In the genomic region with DNA sequence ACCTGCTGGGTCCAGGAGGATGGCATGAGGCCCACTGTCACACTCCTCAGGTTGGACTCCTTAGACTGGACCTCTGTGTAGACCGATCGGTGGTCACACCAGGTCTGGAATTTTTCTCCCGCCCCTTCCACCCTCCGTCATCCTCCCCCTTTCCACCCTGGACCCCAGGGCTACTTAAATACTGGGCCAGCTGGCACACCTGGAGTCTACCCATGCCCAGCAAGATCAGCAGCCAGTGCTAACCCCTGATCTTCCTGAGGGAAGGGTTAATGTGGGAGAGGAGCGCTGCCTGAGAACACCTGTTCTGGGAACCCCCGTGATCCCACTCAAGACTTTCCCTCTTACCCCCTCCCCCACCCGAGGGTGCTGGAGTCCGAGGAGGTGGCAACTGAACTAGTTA, we compare ENCODE assay signal across 9 mouse cellular contexts. TPM values are rescaled to one million over a fixed set of nuclear protein-coding genes. Genes with fewer than 3 reads are reported as not detected.
A peak's percentile ranks its signal among the peaks of the same experiment; 100 is the strongest.
DNase-seq lines count a peak whose midpoint lies in the region; ATAC-seq and TF ChIP-seq lines count a peak whose summit lies in the region.
"Had no signal": no experiment of that assay in that cellular context is flagged by ENCODE, and none has a peak within 500 bp of the region (broad histone marks: within the 10 kb centered on the region; RNA-seq: fewer than 3 reads in every experiment).

No protein-coding gene starts in this region.

- H3K4me3 ChIP-seq in gastrocnemius, adult 2 months: peak overlapping the region; percentile 95
- peak overlapping the region; percentile 82 to 93 (median 87) for H3K4me3 ChIP-seq in CH12.LX (replicated peaks in 1 of 3; ENCODE audit: low read depth in 2 of 3, low read length in 2 of 3, poor library complexity in 1 of 3)
- peak overlapping the region; percentile 57 for H3K4me3 ChIP-seq in heart, embryonic 15.5 days
- peak overlapping the region; percentile 73 for H3K4me3 ChIP-seq in liver, embryonic 15.5 days (replicated peaks)

- H3K27ac ChIP-seq in gastrocnemius, adult 2 months: peak overlapping the region; percentile 95
- H3K27ac ChIP-seq in CH12.LX (ENCODE audit: insufficient read depth, low read depth): no peak overlapping the region
- H3K27ac ChIP-seq in heart, embryonic 15.5 days: peak overlapping the region; percentile 94
- peak overlapping the region; percentile 93 for H3K27ac ChIP-seq in liver, embryonic 15.5 days (replicated peaks)

- peaks cover 0 to 32% of the 10 kb centered on the region in 2 experiments for H3K36me3 ChIP-seq in CH12.LX (replicated peaks in 1 of 2; ENCODE audit: control insufficient read depth in 1 of 2, insufficient read depth in 1 of 2, low read length in 1 of 2)
- H3K36me3 ChIP-seq in heart, embryonic 15.5 days: no peaks in the 10 kb centered on the region
- H3K36me3 ChIP-seq in liver, embryonic 15.5 days (replicated peaks): no peaks in the 10 kb centered on the region

- no peak for TF ChIP-seq EP300 in CH12.LX (IDR thresholded peaks at IDR 0.05; ENCODE audit: low read length)

- no peak for TF ChIP-seq POLR2A in CH12.LX (IDR thresholded peaks at IDR 0.05; ENCODE audit: low read depth, low read length)

- peak overlapping the region; percentile 73 for H3K9ac ChIP-seq in CH12.LX (ENCODE audit: insufficient read depth, low read depth)
- H3K9ac ChIP-seq in heart, embryonic 15.5 days: peak overlapping the region; percentile 61
- H3K9ac ChIP-seq in liver, embryonic 15.5 days: peak overlapping the region; percentile 76

- no peak for TF ChIP-seq CTCF in gastrocnemius, adult 2 months (IDR thresholded peaks at IDR 0.05)
- no peak for TF ChIP-seq CTCF in CH12.LX (conservative IDR thresholded peaks at IDR 0.05 in 1 of 2, IDR thresholded peaks at IDR 0.05 in 1 of 2; ENCODE audit: low read depth in 2 of 2, low read length in 2 of 2)

- peaks cover 29 to 67% of the 10 kb centered on the region in 2 experiments for H3K4me1 ChIP-seq in CH12.LX (ENCODE audit: control insufficient read depth in 1 of 2, insufficient read depth in 2 of 2)
- peaks cover 42% of the 10 kb centered on the region for H3K4me1 ChIP-seq in heart, embryonic 15.5 days (replicated peaks)
- peaks cover 55% of the 10 kb centered on the region for H3K4me1 ChIP-seq in liver, embryonic 15.5 days (replicated peaks)

- peaks cover 21% of the 10 kb centered on the region for H3K9me3 ChIP-seq in CH12.LX (replicated peaks; ENCODE audit: low read length)
- no peaks in the 10 kb centered on the region for H3K9me3 ChIP-seq in heart, embryonic 15.5 days (replicated peaks)
- H3K9me3 ChIP-seq in liver, embryonic 15.5 days (replicated peaks): no peaks in the 10 kb centered on the region

- DNase-seq in gastrocnemius, adult 2 months: no peak
- DNase-seq in gastrocnemius, adult 18-20 months (ENCODE audit: low spot score): no peak
- no peak for DNase-seq in CH12.LX (ENCODE audit: extremely low read depth)
- no peak for DNase-seq in adipocyte (ENCODE audit: low spot score)
- no peak for DNase-seq in cerebellum, adult 11 months
- no peak for DNase-seq in gastrocnemius, postnatal 4 days (ENCODE audit: low spot score in 2 of 2)
- DNase-seq: right cerebral cortex, postnatal 4 days had no signal

- in situ Hi-C loops in CH12.LX (cut with MboI; ENCODE audit: low pct_ligation_motif_present, low pct_unique_long_range_greater_than_20kb, low sequenced_read_pairs): loop anchor here (25.0 kb wide), 1 partner anchor 436 kb away; a partner anchor contains a TSS

- 51% methylated on average over 8 of the region's 8 CpGs for WGBS in heart, embryonic 15.5 days
- whole genome bisulfite sequencing in liver, embryonic 15.5 days (ENCODE audit: insufficient replicate concordance): 54% methylated on average over 8 of the region's 8 CpGs

- TF ChIP-seq RAD21 in CH12.LX (IDR thresholded peaks at IDR 0.05; ENCODE audit: low read depth, low read length): no peak

- no peak for ATAC-seq in heart, embryonic 15.5 days (replicated peaks; ENCODE audit: insufficient number of reproducible peaks, insufficient read depth, low FRiP score, low read depth)
- ATAC-seq in liver, embryonic 15.5 days (ENCODE audit: insufficient read depth): no peak

- H3K27me3 ChIP-seq in CH12.LX (replicated peaks): no peaks in the 10 kb centered on the region
- H3K27me3 ChIP-seq in heart, embryonic 15.5 days: 0 out of 2 replicates have a peak, but pooled peaks cover 2% of the 10 kb centered on the region
- H3K27me3 ChIP-seq in liver, embryonic 15.5 days: peaks cover 49% of the 10 kb centered on the region

- intact Hi-C loops in gastrocnemius, adult 2 months (cut with DNase I): no loop called here

- H3K79me2 ChIP-seq in CH12.LX (replicated peaks; ENCODE audit: control insufficient read depth, extremely low read depth, insufficient read depth, poor library complexity, severe bottlenecking): peaks cover under 1% of the 10 kb centered on the region; the same call in 1 of the 2 replicates

- dilution Hi-C loops in CH12.LX (cut with MboI; ENCODE audit: extremely low pct_ligation_motif_present, extremely low pct_unique_long_range_greater_than_20kb, low sequenced_read_pairs): no loop called here

- H3K4me2 ChIP-seq in CH12.LX (ENCODE audit: insufficient read depth, low read depth, poor library complexity, severe bottlenecking): peak overlapping the region; percentile 86
- H3K4me2 ChIP-seq in heart, embryonic 15.5 days: peak overlapping the region; percentile 67
- peak overlapping the region; percentile 95 for H3K4me2 ChIP-seq in liver, embryonic 15.5 days

TF ChIP-seq in CH12.LX, 34 proteins besides CTCF, POLR2A, EP300 and RAD21:
- TF ChIP-seq MAZ (IDR thresholded peaks at IDR 0.05; ENCODE audit: low read depth, low read length) (no peak), NRF1 (IDR thresholded peaks at IDR 0.05; ENCODE audit: low read depth, low read length) (no peak), ZNF384 (IDR thresholded peaks at IDR 0.05; ENCODE audit: low read depth, low read length) (no peak), TBP (conservative IDR thresholded peaks at IDR 0.05; ENCODE audit: low read depth, low read length) (no peak)

RNA-seq across cellular contexts. Expression of a gene that starts 2.2 kb away (rescaled TPM):
- total RNA-seq in gastrocnemius, adult 2 months (2021): 1 to 10 TPM; 4.0 to 8.8 TPM
- total RNA-seq in gastrocnemius, adult 18-20 months (2021): 10 to 100 TPM in 1 of 2 experiments, 1 to 10 TPM in 1; 6.6 to 10.1 TPM
- total RNA-seq in CH12.LX (2012; rRNA removed): 9.3 and 15.4 TPM in 2 replicates
- 7.6 and 9.2 TPM in 2 replicates for total RNA-seq in CH12.LX (2014; rRNA removed)
- polyA plus RNA-seq in CH12.LX (2012; ENCODE audit: insufficient read length, low read depth): 9.7 and 10.5 TPM in 2 replicates
- 3.5 and 3.8 TPM in 2 replicates for polyA plus RNA-seq in heart, embryonic 15.5 days (2015; fragmentation: Nextera tagmentation; extraction: Ambion mirVana)
- 2.1 and 2.6 TPM in 2 replicates for polyA plus RNA-seq in liver, embryonic 15.5 days (2015; fragmentation: Nextera tagmentation; extraction: Ambion mirVana)
- 1 to 10 TPM; 3.8 to 4.0 TPM for total RNA-seq in gastrocnemius, postnatal 4 days (2021)

RNA-seq across cellular contexts. Expression of a gene that starts 20.5 kb away (rescaled TPM):
- total RNA-seq in gastrocnemius, adult 2 months (2021): 10 to 100 TPM; 19.4 to 20.1 TPM
- 10 to 100 TPM; 15.8 to 20.4 TPM for total RNA-seq in gastrocnemius, adult 18-20 months (2021)
- total RNA-seq in CH12.LX (2012; rRNA removed): 18.7 and 20.9 TPM in 2 replicates
- total RNA-seq in CH12.LX (2014; rRNA removed): 9.1 and 9.3 TPM in 2 replicates
- 12.7 and 14.8 TPM in 2 replicates for polyA plus RNA-seq in CH12.LX (2012; ENCODE audit: insufficient read length, low read depth)
- 9.9 and 13.5 TPM in 2 replicates for polyA plus RNA-seq in heart, embryonic 15.5 days (2015; fragmentation: Nextera tagmentation; extraction: Ambion mirVana)
- polyA plus RNA-seq in liver, embryonic 15.5 days (2015; fragmentation: Nextera tagmentation; extraction: Ambion mirVana): 14.8 and 15.6 TPM in 2 replicates
- 10 to 100 TPM; 11.5 to 15.7 TPM for total RNA-seq in gastrocnemius, postnatal 4 days (2021)

RNA-seq across cellular contexts. Expression of a gene that starts 54.7 kb away (rescaled TPM):
- total RNA-seq in gastrocnemius, adult 2 months (2021): 10 to 100 TPM; 26.1 to 36.7 TPM
- 10 to 100 TPM; 23.6 to 31.2 TPM for total RNA-seq in gastrocnemius, adult 18-20 months (2021)
- 18.9 and 21.1 TPM in 2 replicates for total RNA-seq in CH12.LX (2012; rRNA removed)
- 7.1 and 7.2 TPM in 2 replicates for total RNA-seq in CH12.LX (2014; rRNA removed)
- polyA plus RNA-seq in CH12.LX (2012; ENCODE audit: insufficient read length, low read depth): 38.0 and 42.7 TPM in 2 replicates
- 58.3 and 83.8 TPM in 2 replicates for polyA plus RNA-seq in heart, embryonic 15.5 days (2015; fragmentation: Nextera tagmentation; extraction: Ambion mirVana)
- polyA plus RNA-seq in liver, embryonic 15.5 days (2015; fragmentation: Nextera tagmentation; extraction: Ambion mirVana): 11.6 and 11.7 TPM in 2 replicates
- 10 to 100 TPM; 72.4 to 77.4 TPM for total RNA-seq in gastrocnemius, postnatal 4 days (2021)
